Mouse (Mus musculus): ENCODE measurements around the gene Gm20388. TPM values are rescaled to one million over a fixed set of nuclear protein-coding genes. Genes with fewer than 3 reads are reported as not detected.

Gm20388 gene
- total RNA-seq, 1 experiment from 2014 or later: 18.4 TPM

DNA sequence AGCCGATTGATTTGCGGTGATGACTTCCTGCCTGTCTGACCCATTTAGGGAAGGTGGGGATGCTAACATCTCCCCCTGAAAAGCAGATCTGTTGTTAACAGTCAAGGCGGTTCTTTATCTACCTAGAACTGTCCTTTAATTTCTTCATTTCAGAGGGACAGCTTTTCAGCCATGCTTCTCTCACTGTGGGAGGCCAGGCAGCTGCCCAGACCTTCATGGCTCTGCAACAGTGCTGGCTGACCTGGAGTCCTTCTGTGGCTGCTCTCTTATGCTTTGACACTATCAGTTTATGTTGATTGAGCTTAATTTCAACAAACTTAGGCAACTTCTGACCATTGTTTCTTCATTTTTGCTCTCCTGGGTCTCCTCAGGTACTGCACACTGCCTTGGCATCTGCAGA is 2969.7 kb downstream of the Gm20388 start:
- no peak for ATAC-seq (replicated peaks in 1 of 2; ENCODE audit: insufficient read depth in 1 of 2, low FRiP score in 2 of 2, low TSS enrichment in 1 of 2, low read depth in 1 of 2, poor library complexity in 2 of 2, severe bottlenecking in 2 of 2)

GRCm38 (mm10) chr8:122883671-122884070 is 2973.0 kb downstream of the Gm20388 start:
- ATAC-seq (replicated peaks in 1 of 2; ENCODE audit: insufficient read depth in 1 of 2, low FRiP score in 2 of 2, low TSS enrichment in 1 of 2, low read depth in 1 of 2, poor library complexity in 2 of 2, severe bottlenecking in 2 of 2): no peak

- ATAC-seq (replicated peaks in 1 of 2; ENCODE audit: insufficient read depth in 1 of 2, low FRiP score in 2 of 2, low TSS enrichment in 1 of 2, low read depth in 1 of 2, poor library complexity in 2 of 2, severe bottlenecking in 2 of 2): no peak
Observed at GRCm38 (mm10) chr8:122891440-122891839, 2980.8 kb downstream of the Gm20388 start.

- ATAC-seq (replicated peaks in 1 of 2; ENCODE audit: insufficient read depth in 1 of 2, low FRiP score in 2 of 2, low TSS enrichment in 1 of 2, low read depth in 1 of 2, poor library complexity in 2 of 2, severe bottlenecking in 2 of 2): no peak
Observed at GRCm38 (mm10) chr8:122893451-122893850, 2982.8 kb downstream of the Gm20388 start.

DNA sequence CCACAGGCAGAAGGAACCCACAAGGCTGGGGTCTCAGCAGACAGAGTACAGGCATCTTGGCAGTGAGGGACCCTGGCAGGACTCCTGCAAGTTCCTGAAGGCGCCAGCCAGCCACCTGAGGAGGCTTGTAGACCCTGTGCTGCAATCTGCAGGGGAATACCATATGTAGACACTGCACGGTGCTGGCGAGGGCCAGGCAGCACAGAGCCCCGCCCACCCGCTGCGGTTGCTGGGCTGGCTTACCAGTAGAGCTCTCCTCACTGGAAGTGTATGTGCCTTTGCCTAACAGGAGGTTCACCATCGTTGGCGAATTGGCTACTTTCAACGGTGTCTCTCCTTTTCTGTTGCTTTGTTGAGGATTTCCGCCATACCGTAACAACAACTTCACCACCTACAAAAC is 2985.7 kb downstream of the Gm20388 start:
- ATAC-seq (replicated peaks in 1 of 2; ENCODE audit: insufficient read depth in 1 of 2, low FRiP score in 2 of 2, low TSS enrichment in 1 of 2, low read depth in 1 of 2, poor library complexity in 2 of 2, severe bottlenecking in 2 of 2): no peak

DNA sequence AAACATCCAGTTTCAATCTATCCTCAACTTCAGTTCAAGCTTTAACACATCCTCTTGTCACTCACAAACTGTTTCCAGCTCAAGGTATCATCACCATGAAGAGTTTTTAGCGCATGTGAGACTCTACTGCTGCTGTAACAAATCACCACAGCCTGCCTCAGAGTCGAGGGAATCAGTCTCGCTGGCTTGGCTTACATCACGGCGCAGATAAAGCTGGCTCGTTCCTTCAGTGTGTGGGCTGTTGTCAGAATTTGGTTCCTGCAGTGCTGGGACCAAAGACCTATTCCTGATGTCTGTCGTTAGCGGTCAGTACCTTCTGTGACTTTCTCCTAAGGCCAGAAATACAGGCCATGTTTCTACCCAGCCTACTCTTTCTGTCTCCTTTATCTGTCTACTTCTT is 2986.6 kb downstream of the Gm20388 start:
- no peak for ATAC-seq (replicated peaks in 1 of 2; ENCODE audit: insufficient read depth in 1 of 2, low FRiP score in 2 of 2, low TSS enrichment in 1 of 2, low read depth in 1 of 2, poor library complexity in 2 of 2, severe bottlenecking in 2 of 2)

DNA sequence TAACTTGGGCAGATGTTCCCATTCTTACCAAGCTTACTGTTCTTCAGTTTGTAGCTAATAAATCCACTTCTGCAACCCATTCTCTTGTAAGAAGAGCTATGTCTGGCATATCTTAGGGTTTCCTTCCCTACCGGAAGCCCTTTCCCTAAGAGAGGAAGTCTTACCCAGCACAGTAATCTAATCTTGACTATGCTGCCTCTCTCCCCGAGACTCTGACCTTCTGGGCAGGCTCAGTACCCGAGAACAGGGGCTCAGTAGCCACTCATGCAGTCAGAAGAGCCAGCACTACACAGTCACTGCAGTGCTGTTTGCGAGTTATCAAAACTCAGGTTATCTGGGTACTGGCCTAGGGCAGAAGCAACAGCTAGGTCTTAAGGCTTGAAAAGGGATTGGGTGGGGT is 2987.4 kb downstream of the Gm20388 start:
- ATAC-seq (replicated peaks in 1 of 2; ENCODE audit: insufficient read depth in 1 of 2, low FRiP score in 2 of 2, low TSS enrichment in 1 of 2, low read depth in 1 of 2, poor library complexity in 2 of 2, severe bottlenecking in 2 of 2): no peak

GRCm38 (mm10) chr8:122898473-122898872 is 2987.8 kb downstream of the Gm20388 start:
- ATAC-seq (replicated peaks in 1 of 2; ENCODE audit: insufficient read depth in 1 of 2, low FRiP score in 2 of 2, low TSS enrichment in 1 of 2, low read depth in 1 of 2, poor library complexity in 2 of 2, severe bottlenecking in 2 of 2): peak; percentile 24 to 52; a peak in 2 of 4 replicates

- no peak for ATAC-seq (replicated peaks in 1 of 2; ENCODE audit: insufficient read depth in 1 of 2, low FRiP score in 2 of 2, low TSS enrichment in 1 of 2, low read depth in 1 of 2, poor library complexity in 2 of 2, severe bottlenecking in 2 of 2)
Observed at GRCm38 (mm10) chr8:122899085-122899484, 2988.4 kb downstream of the Gm20388 start.

- ATAC-seq (replicated peaks in 1 of 2; ENCODE audit: insufficient read depth in 1 of 2, low FRiP score in 2 of 2, low TSS enrichment in 1 of 2, low read depth in 1 of 2, poor library complexity in 2 of 2, severe bottlenecking in 2 of 2): no peak
Observed at GRCm38 (mm10) chr8:122901476-122901875, 2990.8 kb downstream of the Gm20388 start.

DNA sequence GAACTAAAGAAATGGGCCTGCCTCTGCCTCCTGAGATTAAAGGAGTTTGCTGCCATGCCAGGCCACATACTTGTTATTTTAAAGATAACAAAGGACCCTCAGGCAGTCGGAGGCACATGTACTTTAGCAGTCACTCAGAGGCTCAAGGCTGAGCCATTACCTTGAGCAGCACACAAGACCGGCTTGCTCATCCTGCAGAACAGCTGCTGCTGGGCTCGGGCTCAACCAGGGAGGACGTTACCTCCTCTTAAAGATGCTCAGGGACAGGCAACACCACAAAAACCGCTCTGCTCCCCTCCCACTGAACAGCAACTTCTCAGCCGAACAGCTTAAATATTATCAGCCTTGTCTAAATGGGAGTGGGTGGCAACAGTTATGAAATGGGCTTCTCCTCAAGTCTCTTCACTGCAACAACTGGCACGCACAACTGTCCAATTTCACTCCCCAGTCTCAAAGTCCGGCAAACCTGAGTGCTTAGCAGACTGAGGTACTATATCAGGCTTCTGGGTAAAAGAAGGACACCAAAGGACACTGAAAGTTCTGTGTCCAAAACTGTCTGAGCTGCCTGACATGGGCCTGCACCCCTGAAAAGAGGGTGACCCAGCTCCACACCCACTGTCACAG is 2991.4 kb downstream of the Gm20388 start:
- ATAC-seq (replicated peaks in 1 of 2; ENCODE audit: insufficient read depth in 1 of 2, low FRiP score in 2 of 2, low TSS enrichment in 1 of 2, low read depth in 1 of 2, poor library complexity in 2 of 2, severe bottlenecking in 2 of 2): no peak

- no peak for ATAC-seq (replicated peaks in 1 of 2; ENCODE audit: insufficient read depth in 1 of 2, low FRiP score in 2 of 2, low TSS enrichment in 1 of 2, low read depth in 1 of 2, poor library complexity in 2 of 2, severe bottlenecking in 2 of 2)
Observed at GRCm38 (mm10) chr8:122902581-122902980, 2991.9 kb downstream of the Gm20388 start.

- ATAC-seq (replicated peaks in 1 of 2; ENCODE audit: insufficient read depth in 1 of 2, low FRiP score in 2 of 2, low TSS enrichment in 1 of 2, low read depth in 1 of 2, poor library complexity in 2 of 2, severe bottlenecking in 2 of 2): no peak
Observed at GRCm38 (mm10) chr8:122903002-122903401, 2992.4 kb downstream of the Gm20388 start.

DNA sequence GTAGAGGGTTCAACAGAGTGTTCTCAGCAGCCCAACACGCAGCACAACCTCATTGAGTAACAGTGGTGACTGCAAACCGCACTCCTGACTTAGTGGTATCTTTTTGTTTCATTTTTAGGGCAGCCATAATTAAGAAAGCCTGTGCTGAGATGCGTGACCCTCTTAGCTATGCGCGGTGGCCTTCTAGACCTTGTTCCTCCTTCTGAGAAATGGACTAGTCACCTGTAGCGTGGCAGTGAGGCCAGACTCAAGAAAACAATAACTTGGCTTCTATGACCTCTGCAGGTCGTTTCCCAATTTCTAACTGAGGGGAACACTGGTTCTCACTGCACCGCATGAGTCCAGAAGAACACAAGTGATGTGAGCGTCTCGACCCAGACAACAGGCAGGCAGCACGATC is 2993.9 kb downstream of the Gm20388 start:
- ATAC-seq (replicated peaks in 1 of 2; ENCODE audit: insufficient read depth in 1 of 2, low FRiP score in 2 of 2, low TSS enrichment in 1 of 2, low read depth in 1 of 2, poor library complexity in 2 of 2, severe bottlenecking in 2 of 2): no peak

- ATAC-seq (replicated peaks in 1 of 2; ENCODE audit: insufficient read depth in 1 of 2, low FRiP score in 2 of 2, low TSS enrichment in 1 of 2, low read depth in 1 of 2, poor library complexity in 2 of 2, severe bottlenecking in 2 of 2): no peak
Observed at GRCm38 (mm10) chr8:122905346-122905745, 2994.7 kb downstream of the Gm20388 start.

GRCm38 (mm10) chr8:122906463-122907021 is 2995.9 kb downstream of the Gm20388 start:
- ATAC-seq (replicated peaks in 1 of 2; ENCODE audit: insufficient read depth in 1 of 2, low FRiP score in 2 of 2, low TSS enrichment in 1 of 2, low read depth in 1 of 2, poor library complexity in 2 of 2, severe bottlenecking in 2 of 2): peak; percentile 87 to 88

GRCm38 (mm10) chr8:122912150-122912549 is 3001.5 kb downstream of the Gm20388 start:
- no peak for ATAC-seq (replicated peaks in 1 of 2; ENCODE audit: insufficient read depth in 1 of 2, low FRiP score in 2 of 2, low TSS enrichment in 1 of 2, low read depth in 1 of 2, poor library complexity in 2 of 2, severe bottlenecking in 2 of 2)

GRCm38 (mm10) chr8:122912871-122913270 is 3002.2 kb downstream of the Gm20388 start:
- ATAC-seq (replicated peaks in 1 of 2; ENCODE audit: insufficient read depth in 1 of 2, low FRiP score in 2 of 2, low TSS enrichment in 1 of 2, low read depth in 1 of 2, poor library complexity in 2 of 2, severe bottlenecking in 2 of 2): no peak

DNA sequence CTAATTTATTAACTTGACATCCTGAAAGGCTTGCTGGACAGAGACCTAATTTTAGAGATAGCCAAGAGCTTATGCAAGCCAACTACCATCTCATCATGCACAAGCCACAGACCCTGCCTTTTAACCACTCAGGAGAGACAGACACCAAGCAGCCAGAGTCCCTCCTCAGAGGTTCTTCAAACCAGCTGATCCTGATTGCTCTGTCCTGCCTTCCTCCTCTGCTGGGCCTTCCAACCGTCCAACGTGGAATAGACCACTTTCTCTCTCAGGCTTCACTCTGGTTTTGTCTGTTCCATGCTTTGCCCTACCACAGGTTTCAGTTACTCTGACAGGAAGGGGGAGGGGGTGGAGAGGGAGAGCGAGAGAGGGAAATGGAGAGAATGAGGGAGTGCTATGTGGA is 3006.1 kb downstream of the Gm20388 start:
- ATAC-seq (replicated peaks in 1 of 2; ENCODE audit: insufficient read depth in 1 of 2, low FRiP score in 2 of 2, low TSS enrichment in 1 of 2, low read depth in 1 of 2, poor library complexity in 2 of 2, severe bottlenecking in 2 of 2): 0 out of 4 replicates have a peak, but pooled peaks of 1 of the 2 experiments have one; percentile 19
